7 mouse cellular contexts compared by ENCODE assay signal in the genomic region with DNA sequence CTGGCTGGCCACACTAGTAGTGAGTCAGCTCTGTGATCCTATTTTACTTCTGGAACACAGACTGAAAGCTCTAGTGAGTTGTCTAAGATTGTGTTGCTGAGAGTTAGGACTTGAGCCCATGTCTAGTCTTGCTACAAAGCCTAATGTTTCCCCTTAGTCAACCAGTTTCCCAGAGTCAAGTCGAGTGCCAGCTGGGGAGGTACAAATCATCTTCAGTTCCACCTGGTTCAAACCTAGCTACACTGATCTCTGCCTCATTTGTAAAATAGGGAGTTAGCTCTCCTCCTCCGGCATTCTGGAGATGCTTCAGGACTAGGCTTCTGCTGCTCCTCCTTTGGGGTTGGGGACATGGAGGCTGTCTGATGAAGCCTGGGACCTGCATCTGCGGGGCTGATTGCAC. TPM values are rescaled to one million over a fixed set of nuclear protein-coding genes. Genes with fewer than 3 reads are reported as not detected.
DNase-seq lines count a peak whose midpoint lies in the region; ATAC-seq and TF ChIP-seq lines count a peak whose summit lies in the region.

No protein-coding gene starts in this region.

- no peak for ATAC-seq in megakaryocyte, adult 5-6 weeks (ENCODE audit: poor library complexity, severe bottlenecking)
- ATAC-seq in embryonic facial prominence, embryonic 13.5 days (ENCODE audit: insufficient number of reproducible peaks, insufficient read depth, low FRiP score, low TSS enrichment, low read depth): no peak
- ATAC-seq in intestine, postnatal 0 days: no peak

- no peaks in the 10 kb centered on the region for H3K9me3 ChIP-seq in megakaryocyte, embryonic 14.5 days
- no peaks in the 10 kb centered on the region for H3K9me3 ChIP-seq in embryonic facial prominence, embryonic 13.5 days
- H3K9me3 ChIP-seq in intestine, postnatal 0 days (ENCODE audit: control insufficient read depth): no peaks in the 10 kb centered on the region

- peak overlapping the region; percentile 98 for H3K9ac ChIP-seq in embryonic facial prominence, embryonic 13.5 days
- H3K9ac ChIP-seq in intestine, postnatal 0 days (ENCODE audit: low read depth, low read length): peak overlapping the region; percentile 52

- H3K4me3 ChIP-seq in megakaryocyte, embryonic 14.5 days (replicated peaks): peak overlapping the region; percentile 97
- peak overlapping the region; percentile 99 for H3K4me3 ChIP-seq in embryonic facial prominence, embryonic 13.5 days
- peak overlapping the region; percentile 97 for H3K4me3 ChIP-seq in intestine, postnatal 0 days (ENCODE audit: low read depth, low read length)

- no peaks in the 10 kb centered on the region for H3K27me3 ChIP-seq in megakaryocyte, embryonic 14.5 days (replicated peaks)
- no peaks in the 10 kb centered on the region for H3K27me3 ChIP-seq in embryonic facial prominence, embryonic 13.5 days
- no peaks in the 10 kb centered on the region for H3K27me3 ChIP-seq in intestine, postnatal 0 days (replicated peaks; ENCODE audit: control insufficient read depth, insufficient read depth, low read length)

- peaks cover 50% of the 10 kb centered on the region for H3K36me3 ChIP-seq in megakaryocyte, embryonic 14.5 days (replicated peaks; ENCODE audit: low read length)
- peaks cover 33% of the 10 kb centered on the region for H3K36me3 ChIP-seq in embryonic facial prominence, embryonic 13.5 days
- H3K36me3 ChIP-seq in intestine, postnatal 0 days (ENCODE audit: control insufficient read depth, insufficient read depth): peaks cover 33% of the 10 kb centered on the region

- 58% methylated on average over 3 of the region's 3 CpGs for WGBS in embryonic facial prominence, embryonic 13.5 days
- WGBS in intestine, postnatal 0 days: 26% methylated on average over 3 of the region's 3 CpGs

- peak overlapping the region; percentile 94 for H3K27ac ChIP-seq in embryonic facial prominence, embryonic 13.5 days
- peak overlapping the region; percentile 96 for H3K27ac ChIP-seq in intestine, postnatal 0 days (ENCODE audit: low read depth, low read length)

- DNase-seq in retina, embryonic 14.5 days (ENCODE audit: low spot score): peak; percentile 3
- DNase-seq in layer of hippocampus, adult 8-10 months (ENCODE audit: low spot score in 2 of 2): no peak
- DNase-seq in adrenal gland, postnatal 10 days: no peak

- TF ChIP-seq CTCF in intestine, postnatal 0 days (IDR thresholded peaks at IDR 0.05; ENCODE audit: low read depth): no peak

- peaks cover 80% of the 10 kb centered on the region for H3K4me1 ChIP-seq in megakaryocyte, embryonic 14.5 days
- H3K4me1 ChIP-seq in embryonic facial prominence, embryonic 13.5 days: peaks cover 47% of the 10 kb centered on the region
- H3K4me1 ChIP-seq in intestine, postnatal 0 days (replicated peaks; ENCODE audit: control insufficient read depth, insufficient read depth, low read length): no peaks in the 10 kb centered on the region

- H3K4me2 ChIP-seq in embryonic facial prominence, embryonic 13.5 days: peak overlapping the region; percentile 79
- peak overlapping the region; percentile 81 for H3K4me2 ChIP-seq in intestine, postnatal 0 days (replicated peaks; ENCODE audit: low read depth)

RNA-seq across cellular contexts. Expression of gene Ddb1, which starts 0.6 kb away (rescaled TPM):
- polyA plus RNA-seq in megakaryocyte, embryonic 14.5 days (2012; ENCODE audit: insufficient read depth, low replicate concordance): 9.8 and 16.8 TPM in 2 replicates
- total RNA-seq in megakaryocyte, adult 5-6 weeks (2015): 45.1 and 49.1 TPM in 2 replicates
- total RNA-seq in megakaryocyte, adult 5-6 weeks (2017): 156 and 175 TPM in 2 replicates
- polyA plus RNA-seq in embryonic facial prominence, embryonic 13.5 days (2015; fragmentation: Nextera tagmentation; extraction: Ambion mirVana): 355 and 368 TPM in 2 replicates
- 97.9 and 100 TPM in 2 replicates for polyA plus RNA-seq in intestine, postnatal 0 days (2015; fragmentation: Nextera tagmentation; extraction: Ambion mirVana)
- 100 to 1,000 TPM; 191 to 201 (median 197) TPM for total RNA-seq in layer of hippocampus, adult 8-10 months (2022)
- 100 to 1,000 TPM; 252 to 259 TPM for total RNA-seq in adrenal gland, postnatal 10 days (2021)

RNA-seq across cellular contexts. Expression of gene Tkfc, which starts 0.9 kb away (rescaled TPM):
- polyA plus RNA-seq in megakaryocyte, embryonic 14.5 days (2012; ENCODE audit: insufficient read depth, low replicate concordance): 3.5 and 7.3 TPM in 2 replicates
- 4.8 and 5.6 TPM in 2 replicates for total RNA-seq in megakaryocyte, adult 5-6 weeks (2015)
- 2.2 and 3.7 TPM in 2 replicates for total RNA-seq in megakaryocyte, adult 5-6 weeks (2017)
- 16.3 and 17.0 TPM in 2 replicates for polyA plus RNA-seq in embryonic facial prominence, embryonic 13.5 days (2015; fragmentation: Nextera tagmentation; extraction: Ambion mirVana)
- 76.4 and 83.9 TPM in 2 replicates for polyA plus RNA-seq in intestine, postnatal 0 days (2015; fragmentation: Nextera tagmentation; extraction: Ambion mirVana)
- total RNA-seq in layer of hippocampus, adult 8-10 months (2022): 10 to 100 TPM; 15.3 to 21.4 (median 19.9) TPM
- 10 to 100 TPM; 32.0 to 64.7 TPM for total RNA-seq in adrenal gland, postnatal 10 days (2021)

RNA-seq across cellular contexts. Expression of gene Tmem138, which starts 27.4 kb away (rescaled TPM):
- polyA plus RNA-seq in megakaryocyte, embryonic 14.5 days (2012; ENCODE audit: insufficient read depth, low replicate concordance): 2.5 and 5.2 TPM in 2 replicates
- 14.1 and 16.7 TPM in 2 replicates for total RNA-seq in megakaryocyte, adult 5-6 weeks (2015)
- 2.1 and 4.0 TPM in 2 replicates for total RNA-seq in megakaryocyte, adult 5-6 weeks (2017)
- 38.3 and 39.1 TPM in 2 replicates for polyA plus RNA-seq in embryonic facial prominence, embryonic 13.5 days (2015; fragmentation: Nextera tagmentation; extraction: Ambion mirVana)
- 10.7 and 10.8 TPM in 2 replicates for polyA plus RNA-seq in intestine, postnatal 0 days (2015; fragmentation: Nextera tagmentation; extraction: Ambion mirVana)
- 10 to 100 TPM; 12.8 to 19.3 (median 15.4) TPM for total RNA-seq in layer of hippocampus, adult 8-10 months (2022)
- 1 to 10 TPM; 8.6 to 8.7 TPM for total RNA-seq in adrenal gland, postnatal 10 days (2021)

RNA-seq across cellular contexts. Expression of gene Cyb561a3, which starts 27.6 kb away (rescaled TPM):
- polyA plus RNA-seq in megakaryocyte, embryonic 14.5 days (2012; ENCODE audit: insufficient read depth, low replicate concordance): 19.0 and 19.6 TPM in 2 replicates
- 37.2 and 38.8 TPM in 2 replicates for total RNA-seq in megakaryocyte, adult 5-6 weeks (2015)
- total RNA-seq in megakaryocyte, adult 5-6 weeks (2017): 36.1 and 38.3 TPM in 2 replicates
- 18.7 and 21.8 TPM in 2 replicates for polyA plus RNA-seq in embryonic facial prominence, embryonic 13.5 days (2015; fragmentation: Nextera tagmentation; extraction: Ambion mirVana)
- polyA plus RNA-seq in intestine, postnatal 0 days (2015; fragmentation: Nextera tagmentation; extraction: Ambion mirVana): 23.2 and 24.3 TPM in 2 replicates
- 10 to 100 TPM in 3 of 4 experiments, 1 to 10 TPM in 1; 9.8 to 15.8 (median 12.8) TPM for total RNA-seq in layer of hippocampus, adult 8-10 months (2022)
- total RNA-seq in adrenal gland, postnatal 10 days (2021): 10 to 100 TPM; 17.9 to 21.6 TPM

RNA-seq across cellular contexts. Expression of gene Vwce, which starts 29.5 kb away (rescaled TPM):
- 0.46 TPM in 1 of 2 replicates, not detected in the other for polyA plus RNA-seq in megakaryocyte, embryonic 14.5 days (2012; ENCODE audit: insufficient read depth, low replicate concordance)
- total RNA-seq in megakaryocyte, adult 5-6 weeks (2015): 0.23 TPM in 1 of 2 replicates, not detected in the other
- total RNA-seq in megakaryocyte, adult 5-6 weeks (2017): not detected in 2 replicates
- 3.1 and 3.8 TPM in 2 replicates for polyA plus RNA-seq in embryonic facial prominence, embryonic 13.5 days (2015; fragmentation: Nextera tagmentation; extraction: Ambion mirVana)
- 7.1 and 8.4 TPM in 2 replicates for polyA plus RNA-seq in intestine, postnatal 0 days (2015; fragmentation: Nextera tagmentation; extraction: Ambion mirVana)
- under 1 TPM; 0.64 to 0.96 (median 0.86) TPM for total RNA-seq in layer of hippocampus, adult 8-10 months (2022)
- total RNA-seq in adrenal gland, postnatal 10 days (2021): 1 to 10 TPM; 1.9 to 3.2 TPM
